Mouse (Mus musculus) gonadal fat pad, adult 2 months (tissue): Measurements from ENCODE around the gene Zfand6. TPM values are rescaled to one million over a fixed set of nuclear protein-coding genes. Genes with fewer than 3 reads are reported as not detected.

Experiments
- DNase-seq: peaks from one replicate; pipeline ENCODE4 v3.0.0-alpha.2; 2012; ENCODE audit warnings: low read depth
- polyA plus RNA-seq: library from polyadenylated mRNA; depleted of rRNA; stranded (reverse); fragments of >200 nt; gene quantifications from 2 replicates; pipeline ENCODE4 v1.2.3, GENCODE M21; 2012; rRNA removed

Zfand6 gene
- polyA plus RNA-seq, 1 experiment, result 128 TPM

DNA sequence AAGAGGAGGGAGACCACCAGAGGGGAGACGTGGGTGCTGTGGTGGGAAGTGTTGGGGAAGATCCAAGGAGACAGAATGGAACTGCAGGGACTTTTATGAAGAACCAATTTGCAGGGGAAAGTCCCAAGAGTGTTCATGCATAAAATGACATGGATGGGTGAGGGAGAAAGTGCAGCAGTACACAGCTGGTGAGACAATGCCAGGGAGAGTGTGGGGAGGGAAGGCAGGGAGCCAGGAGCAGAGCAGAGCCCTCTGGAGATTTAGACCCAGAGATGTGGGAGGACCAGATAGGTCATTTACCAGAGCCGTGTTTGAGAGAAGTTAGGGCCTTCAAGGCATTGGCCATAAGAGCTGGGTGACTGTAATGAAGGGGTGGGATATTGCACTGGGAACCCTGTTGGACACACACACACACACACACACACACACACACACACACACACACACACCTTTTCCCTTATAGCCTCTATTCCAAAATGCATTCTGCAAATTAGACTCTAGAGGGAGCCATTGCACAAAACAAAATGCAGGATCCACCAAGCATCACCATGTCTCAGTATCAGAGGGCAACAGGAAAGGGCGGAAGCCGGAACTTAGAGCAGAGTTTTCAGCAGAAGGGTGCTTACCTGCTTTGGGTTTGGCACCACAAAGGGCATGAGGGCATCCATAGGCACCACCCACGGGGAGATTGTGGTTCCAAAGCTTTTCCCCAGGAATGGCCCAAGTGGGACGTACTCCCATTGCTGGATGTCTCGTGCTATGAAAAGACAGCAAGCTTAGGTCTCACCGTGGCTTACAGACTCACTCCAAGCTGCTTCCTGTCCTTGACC lies 95.5 kb downstream of the Zfand6 start:
- no peak for DNase-seq

DNA sequence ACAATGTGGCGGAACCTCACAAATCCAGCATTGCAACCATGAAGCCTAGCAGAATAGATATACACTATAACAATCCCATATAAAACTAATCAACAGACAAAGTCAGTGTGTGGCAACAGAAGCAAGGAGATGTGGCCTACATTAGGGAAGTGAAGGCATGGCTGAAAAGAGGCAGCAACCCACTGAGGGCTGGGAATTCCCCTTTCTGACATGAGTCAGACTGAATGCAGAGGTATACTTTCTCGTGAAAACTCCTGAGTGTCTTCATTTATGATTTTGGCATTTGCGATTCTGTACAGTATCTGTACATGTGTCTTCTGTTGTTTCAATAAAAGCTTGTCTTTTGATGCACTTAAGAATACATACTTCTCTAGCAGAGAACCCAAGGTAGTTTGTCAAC lies 98.4 kb downstream of the Zfand6 start:
- DNase-seq, result no peak

DNA sequence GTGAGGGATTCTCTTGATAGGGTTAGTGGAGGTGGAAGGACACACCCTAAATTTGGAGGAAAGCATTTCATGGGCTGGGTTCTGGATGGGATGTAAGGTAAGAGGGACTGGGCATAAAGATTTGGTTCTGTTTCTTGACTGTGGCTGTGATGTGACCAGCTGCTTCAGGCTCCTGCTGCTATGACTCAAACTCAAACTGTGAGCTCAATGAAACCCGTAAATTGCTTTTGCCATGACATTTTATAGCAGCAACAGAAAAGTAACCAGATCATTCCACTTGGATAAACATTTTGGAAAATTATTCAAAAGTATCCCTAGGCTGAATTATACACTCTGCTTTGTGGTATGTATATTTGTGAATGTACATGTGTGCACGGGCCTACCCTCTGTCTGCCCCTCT lies 99.1 kb downstream of the Zfand6 start:
- DNase-seq, result no peak

DNA sequence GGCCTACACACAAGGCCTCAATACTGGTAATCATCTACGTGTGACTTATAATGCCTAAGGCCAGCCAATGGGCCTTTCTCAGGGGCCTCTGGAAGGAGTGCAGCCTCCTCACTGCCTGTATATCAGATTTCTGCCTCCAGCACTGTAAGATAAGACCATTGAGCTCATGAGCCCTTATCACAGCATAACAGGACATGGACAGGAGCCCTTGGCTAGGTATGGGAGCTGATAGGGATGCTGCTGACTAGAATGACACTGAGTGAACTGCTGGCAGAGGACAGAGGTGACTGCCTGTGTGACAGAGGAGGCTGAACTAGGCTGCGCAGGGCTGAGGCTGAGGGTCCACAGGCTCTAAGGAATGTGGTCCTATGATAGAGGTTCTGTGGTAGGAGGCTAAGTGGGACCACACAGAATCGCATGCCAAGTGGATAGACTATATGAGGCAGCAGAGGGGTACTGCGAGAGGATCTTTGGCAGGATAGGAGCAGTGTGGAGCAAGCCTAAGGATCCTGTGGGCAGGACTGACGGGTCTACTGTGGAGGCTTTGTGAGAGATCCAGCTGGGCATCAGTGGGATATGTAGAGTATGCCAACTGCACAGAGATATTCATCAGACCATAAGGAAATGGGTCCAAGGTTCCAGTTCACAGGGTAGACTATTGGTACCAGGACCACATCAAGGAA lies 102.5 kb downstream of the Zfand6 start:
- no peak for DNase-seq

DNA sequence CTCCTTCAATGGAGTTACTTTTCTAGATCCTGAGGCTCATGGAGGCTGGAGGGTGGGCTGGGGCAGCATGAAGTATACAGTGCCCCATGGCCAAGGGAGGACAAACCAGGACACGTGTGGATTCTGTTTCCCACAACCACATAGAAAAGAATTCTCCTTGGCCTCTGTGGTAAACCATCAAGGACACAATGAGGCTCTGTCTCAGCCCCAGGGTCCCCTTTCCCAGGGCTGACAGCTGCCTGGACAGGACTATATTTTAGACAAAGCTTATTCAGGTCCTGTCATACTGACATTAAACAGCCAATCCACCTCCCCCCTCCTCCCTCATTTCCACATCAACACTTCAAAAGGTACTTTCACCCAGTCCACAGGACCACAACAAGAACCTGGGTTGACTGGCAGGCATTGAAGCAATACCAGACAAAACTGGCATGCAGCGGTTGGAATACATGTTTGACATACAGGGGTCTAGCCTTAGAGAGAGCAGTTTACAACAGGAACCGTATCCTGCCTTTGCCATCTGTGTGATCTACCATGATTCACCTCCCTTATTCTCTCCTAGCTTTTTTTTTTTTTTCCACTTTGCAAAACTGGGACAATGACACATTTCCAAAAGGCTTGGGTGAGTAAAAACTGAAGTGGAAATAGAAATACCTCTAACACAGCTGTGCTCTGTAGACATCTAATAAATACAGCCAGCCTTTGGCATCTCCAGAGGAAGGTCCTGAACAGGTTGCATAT lies 103.2 kb downstream of the Zfand6 start:
- no peak for DNase-seq

DNA sequence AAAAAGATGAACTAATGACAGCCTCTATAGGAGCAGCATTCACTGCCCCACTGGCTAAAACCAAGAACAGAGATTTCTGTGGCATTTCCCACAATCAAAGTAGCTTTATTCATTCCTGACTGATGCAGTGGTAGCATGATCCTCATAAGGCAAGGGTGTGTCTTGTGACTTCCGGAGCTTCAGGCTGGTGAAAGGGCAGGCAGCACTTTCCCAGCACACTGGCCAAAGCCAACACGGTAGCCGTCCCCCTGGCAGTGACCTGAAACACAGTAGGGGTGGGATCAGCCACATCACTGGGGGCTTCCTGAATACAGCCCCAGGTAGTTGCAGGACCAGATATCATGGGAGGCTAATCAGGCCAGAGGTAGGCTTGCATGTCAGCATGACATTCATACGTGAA lies 104.7 kb downstream of the Zfand6 start:
- DNase-seq, result no peak

DNA sequence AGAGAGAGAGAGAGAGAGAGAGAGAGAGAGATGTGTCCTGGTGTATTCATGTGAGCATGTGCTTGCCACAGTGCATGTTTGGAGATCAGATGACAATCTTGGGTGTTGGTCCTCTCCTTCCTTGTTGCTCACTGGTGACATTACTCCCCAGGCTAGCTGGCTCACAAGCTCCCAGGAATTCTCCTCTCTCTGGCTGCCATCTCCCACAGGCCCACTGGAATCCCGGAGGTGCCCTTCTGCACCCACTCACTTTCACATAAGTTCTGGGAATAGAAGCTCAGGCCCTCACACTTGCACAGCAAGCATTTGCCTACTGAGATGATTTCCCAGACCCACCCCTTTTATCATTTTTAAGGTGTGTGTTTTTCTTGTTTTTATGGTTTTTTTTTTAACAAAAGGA lies 110.0 kb downstream of the Zfand6 start:
- no peak for DNase-seq

DNA sequence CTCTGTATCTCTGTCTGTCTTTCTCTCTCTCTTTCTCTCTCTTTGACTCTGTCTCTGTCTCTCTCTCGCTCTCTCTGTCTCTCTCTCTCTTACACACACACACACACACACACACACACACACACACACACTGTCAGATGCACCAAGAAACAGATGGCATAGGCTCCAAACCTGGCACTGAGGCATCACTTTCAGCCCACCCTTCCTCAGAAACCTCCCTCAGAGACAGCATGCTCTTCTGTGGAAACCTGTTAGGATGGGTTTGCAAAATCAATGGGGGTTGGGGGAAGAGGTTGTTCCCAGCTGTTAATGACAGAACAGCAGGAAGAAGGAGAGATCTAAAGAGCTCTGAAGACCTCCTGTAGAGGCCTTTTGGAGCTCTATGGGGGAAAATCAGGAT lies 110.9 kb downstream of the Zfand6 start:
- DNase-seq, result no peak

DNA sequence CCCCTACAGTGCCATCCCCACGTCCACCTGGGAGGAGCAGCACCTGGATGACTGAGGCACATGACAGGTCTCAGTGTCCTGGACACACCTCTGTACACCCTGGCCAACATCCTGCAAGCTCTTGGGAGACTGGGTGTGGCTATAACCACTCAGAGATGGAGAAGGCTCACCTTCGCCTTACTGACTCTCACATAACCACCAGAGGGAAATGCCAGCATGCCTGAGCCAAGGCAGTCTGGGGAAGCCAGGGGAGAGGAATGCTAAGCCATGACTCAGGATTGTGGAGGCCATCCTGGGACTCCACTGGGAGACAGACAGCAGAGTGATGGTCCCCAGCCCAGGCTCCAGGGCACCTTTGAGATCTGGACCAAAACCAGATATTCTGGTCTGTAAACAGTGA lies 112.7 kb downstream of the Zfand6 start:
- DNase-seq, result no peak

DNA sequence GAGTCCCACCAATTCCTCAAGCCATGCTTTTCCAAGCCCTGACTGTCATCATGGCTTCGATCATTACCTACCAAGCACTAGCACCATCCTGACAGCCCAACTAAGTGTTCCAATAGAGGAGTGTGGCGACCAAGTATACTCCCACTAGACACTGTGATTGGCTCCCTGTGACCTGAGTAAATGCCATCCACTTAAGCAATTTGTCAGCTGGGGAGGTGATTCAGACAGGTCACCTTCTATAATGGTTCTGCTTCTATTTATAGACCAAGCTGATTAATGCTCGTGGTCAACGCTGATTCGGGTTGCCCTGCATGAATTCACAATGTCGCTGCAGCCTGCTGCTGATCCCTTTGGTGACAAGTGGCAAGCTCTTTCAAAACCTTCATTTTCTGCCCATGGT lies 123.6 kb downstream of the Zfand6 start:
- DNase-seq, result no peak

DNA sequence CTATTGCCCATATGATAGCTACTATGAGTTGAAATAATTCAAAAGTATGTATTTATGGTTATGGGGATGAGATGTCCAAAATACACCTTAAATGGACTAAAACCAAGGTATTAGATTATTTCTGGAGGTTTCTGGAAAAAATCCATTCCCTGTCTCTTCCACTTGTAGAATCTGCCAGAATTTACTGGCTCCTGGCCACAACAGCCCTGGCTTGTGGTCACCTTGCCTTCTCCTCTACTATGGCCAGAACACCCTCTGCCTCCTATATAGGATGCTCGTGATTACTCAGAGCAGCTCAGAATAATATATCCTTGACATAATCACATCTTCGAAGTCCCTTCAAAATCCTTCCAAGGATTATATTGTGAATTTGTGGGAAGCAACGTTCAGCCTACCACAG lies 125.5 kb downstream of the Zfand6 start:
- no peak for DNase-seq

Other genes starting within 250 kb of the Zfand6 start
- gene Gm2115, start 161.0 kb downstream of the Zfand6 start, polyA plus RNA-seq, result 0.26 and 0.94 TPM in 2 replicates
- gene Fah, start 83.2 kb downstream of the Zfand6 start, polyA plus RNA-seq, result 125 and 133 TPM in 2 replicates
- not detected in 2 replicates for gene Olfr291, start 163.6 kb upstream of the Zfand6 start, polyA plus RNA-seq